Mouse (Mus musculus) spleen, postnatal 36 days (tissue): ENCODE measurements around the gene Olfr1511.
A peak's percentile ranks its signal among the peaks of the same experiment; 100 is the strongest.
"Not testable (repeated sequence)": the region's sequence is repeated elsewhere in the genome, so short reads cannot be mapped to it uniquely, and the experiment has no call there.

Experiments
- DNase-seq, 2 experiments: peaks; one replicate each; pipeline ENCODE4 v3.0.0; 2022; ENCODE audit warnings: low spot score in 2 of 2, mixed read lengths in 1 of 2

Gene Olfr1511

GRCm38 (mm10) chr14:52397279-52397678 lies at the start of gene Olfr1511:
Olfr1511 (minus strand) TSS chr14:52397379.
- DNase-seq: no peak

GRCm38 (mm10) chr14:52442690-52443089 lies 45.5 kb upstream of the Olfr1511 start, which contains the start of gene Olfr1509:
Olfr1509 (plus strand) TSS chr14:52442990.
- DNase-seq: no peak

- peak; percentile 5 to 21 for DNase-seq
Observed at GRCm38 (mm10) chr14:52427686-52428085, 30.5 kb upstream of the Olfr1511 start.

GRCm38 (mm10) chr14:52414273-52414672 lies 17.1 kb upstream of the Olfr1511 start, which contains the start of gene Olfr1510:
Olfr1510 (minus strand) TSS chr14:52414373.
- no peak for DNase-seq

GRCm38 (mm10) chr14:52410142-52410919 lies 13.2 kb upstream of the Olfr1511 start:
- DNase-seq: not testable (repeated sequence)

- peak in 1 of 2 experiments; percentile 1 for DNase-seq
Observed at GRCm38 (mm10) chr14:52390084-52390848, 6.9 kb downstream of the Olfr1511 start.

GRCm38 (mm10) chr14:52379068-52379467 lies 18.1 kb downstream of the Olfr1511 start, which contains the start of gene Olfr1512:
Olfr1512 (minus strand) TSS chr14:52379168.
- no peak for DNase-seq

GRCm38 (mm10) chr14:52368741-52369140 lies 28.4 kb downstream of the Olfr1511 start:
- no peak for DNase-seq

GRCm38 (mm10) chr14:52356308-52356707 lies 40.9 kb downstream of the Olfr1511 start, which contains the start of gene Olfr1513:
Olfr1513 (minus strand) TSS chr14:52356408.
- no peak for DNase-seq
